Mouse (Mus musculus) kidney, postnatal 0 days (tissue): ENCODE data around the gene Aff1. TPM values are rescaled to one million over a fixed set of nuclear protein-coding genes. Genes with fewer than 3 reads are reported as not detected.

Experiments
- ATAC-seq: fragments of 200-750 bp; cut with Nextera tagmentation; replicated peaks from 2 replicates; pipeline ENCODE4 v1.8.0; 2017; ENCODE audit warnings: low read depth, moderate number of reproducible peaks, moderate TSS enrichment, moderate library complexity; ENCODE audit not compliant: low FRiP score
- DNase-seq: peaks from one replicate; pipeline ENCODE4 v3.0.0-alpha.2; 2016; ENCODE audit warnings: low spot score
- H3K27ac ChIP-seq: fragments of 300-500 bp; sonication (generic); 2 replicates; pipeline ENCODE4 v1.5.1; 2014; ENCODE audit warnings: mild to moderate bottlenecking
- H3K27me3 ChIP-seq: fragments of 300-500 bp; sonication (generic); 2 replicates; pipeline ENCODE4 v1.6.1; 2014; ENCODE audit warnings: low read length, mixed read lengths; ENCODE audit not compliant: insufficient read depth
- H3K36me3 ChIP-seq: fragments of 300-500 bp; sonication (generic); 2 replicates; pipeline ENCODE4 v1.6.1; 2014; ENCODE audit warnings: low read length, mixed read lengths; ENCODE audit not compliant: insufficient read depth
- H3K4me1 ChIP-seq: fragments of 300-500 bp; sonication (generic); replicated peaks from 2 replicates; pipeline ENCODE4 v1.6.1; 2014; ENCODE audit warnings: antibody characterized with exemption, low read length, mixed read lengths; ENCODE audit not compliant: insufficient read depth
- H3K4me2 ChIP-seq: fragments of 300-500 bp; sonication (generic); 2 replicates; pipeline ENCODE4 v1.6.1; 2014; ENCODE audit warnings: mild to moderate bottlenecking, low read length, moderate library complexity, mixed read lengths
- H3K4me3 ChIP-seq: fragments of 300-500 bp; sonication (generic); replicated peaks from 2 replicates; pipeline ENCODE4 v1.5.1; 2014; ENCODE audit warnings: low read depth, low read length
- H3K9ac ChIP-seq: fragments of 300-500 bp; sonication (generic); 2 replicates; pipeline ENCODE4 v1.6.1; 2014; ENCODE audit warnings: low read depth, low read length
- H3K9me3 ChIP-seq: fragments of 300-500 bp; sonication (generic); replicated peaks from 2 replicates; pipeline ENCODE4 v1.6.1; 2016; ENCODE audit warnings: low read length, inconsistent platforms, mixed read lengths
- CTCF ChIP-seq: IDR thresholded peaks from 2 replicates; pipeline ENCODE4 v1.5.1; 2016; ENCODE audit warnings: antibody characterized with exemption, low read depth, mild to moderate bottlenecking, moderate library complexity
- WGBS: fragments of 180-500 bp; shearing (Covaris S2); extraction: QIAGEN DNeasy Blood & Tissue Kit; methylation state at CpG from one replicate; pipeline ENCODE4 v1.1.7; 2014; 5-methylcytosine and 5-hydroxymethylcytosine counted together
- polyA plus RNA-seq: library from polyadenylated mRNA; unstranded; fragments of >200 nt; fragmentation: Nextera tagmentation; extraction: Ambion mirVana; gene quantifications from 2 replicates; pipeline ENCODE4 v1.2.1, GENCODE M21; 2015

The Aff1 gene
- polyA plus RNA-seq, 1 experiment from 2014 or later, result 14.3 TPM

DNA sequence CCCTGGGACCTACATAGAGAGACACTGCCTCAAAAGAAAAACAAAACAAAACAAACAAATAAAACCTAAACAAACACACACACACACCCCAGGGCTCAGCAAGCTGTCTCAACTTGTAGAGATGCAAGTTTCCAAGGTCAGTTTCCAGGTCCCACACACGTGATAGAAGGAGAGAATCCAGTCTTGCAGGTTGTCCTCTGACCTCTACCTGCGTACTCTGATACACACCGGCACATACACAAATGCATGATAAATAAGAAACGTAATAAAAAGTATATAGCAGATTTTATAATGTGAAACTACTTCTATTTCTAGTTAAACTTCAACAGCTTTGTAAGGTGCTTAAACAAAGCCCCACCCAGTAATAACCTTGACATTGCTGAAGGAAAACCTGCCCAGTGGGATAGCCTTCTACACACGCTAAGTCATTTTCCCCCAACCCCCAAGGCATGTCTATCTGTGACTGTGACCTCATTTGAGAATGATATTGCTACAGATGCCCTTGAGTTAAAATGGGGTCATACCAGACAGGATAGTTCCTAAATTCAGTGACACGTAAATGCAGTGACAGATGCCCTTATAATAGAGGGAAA lies 15.8 kb upstream of the Aff1 start:
- H3K9me3 ChIP-seq, result no peaks in the 10 kb centered on the region
- no peak for DNase-seq
- H3K4me1 ChIP-seq, result no peaks in the 10 kb centered on the region
- H3K27ac ChIP-seq, result no peak overlapping the region
- no peak overlapping the region for H3K4me3 ChIP-seq
- WGBS, result 87% methylated on average over 6 of the region's 6 CpGs
- H3K4me2 ChIP-seq, result no peak overlapping the region
- H3K36me3 ChIP-seq, result no peaks in the 10 kb centered on the region
- H3K27me3 ChIP-seq, result no peaks in the 10 kb centered on the region
- no peak for ATAC-seq
- H3K9ac ChIP-seq, result no peak overlapping the region
- no peak for TF ChIP-seq CTCF

DNA sequence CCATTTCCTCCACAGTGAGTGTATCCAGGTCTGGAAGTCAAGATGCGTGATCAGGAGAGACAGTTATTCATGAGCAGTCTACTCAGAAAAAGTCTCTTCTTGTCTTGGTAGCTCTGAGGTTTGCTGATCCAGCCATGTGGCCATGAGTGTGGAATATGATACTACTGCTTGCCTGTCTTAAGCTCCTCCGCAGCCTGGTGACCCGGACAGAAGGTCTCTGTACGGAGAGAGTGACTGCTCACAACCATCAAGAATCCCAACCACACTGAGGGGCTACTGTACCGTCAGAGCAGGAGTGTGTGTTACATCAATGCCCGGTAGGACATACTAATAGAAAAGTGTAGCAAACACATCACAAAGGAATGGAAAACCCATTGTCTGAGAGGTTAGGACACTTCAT lies 14.3 kb upstream of the Aff1 start:
- Histone ChIP-seq H3K9me3 (no peaks in the 10 kb centered on the region), H3K4me2 (no peak overlapping the region), H3K4me1 (no peaks in the 10 kb centered on the region), H3K27me3 (no peaks in the 10 kb centered on the region), H3K4me3 (no peak overlapping the region), H3K9ac (no peak overlapping the region), H3K27ac (no peak overlapping the region), H3K36me3 (no peaks in the 10 kb centered on the region)
- ATAC-seq (no peak), DNase-seq (peak; percentile 55)
- TF ChIP-seq CTCF, result no peak
- WGBS, result 50% methylated on average over 6 of the region's 6 CpGs

DNA sequence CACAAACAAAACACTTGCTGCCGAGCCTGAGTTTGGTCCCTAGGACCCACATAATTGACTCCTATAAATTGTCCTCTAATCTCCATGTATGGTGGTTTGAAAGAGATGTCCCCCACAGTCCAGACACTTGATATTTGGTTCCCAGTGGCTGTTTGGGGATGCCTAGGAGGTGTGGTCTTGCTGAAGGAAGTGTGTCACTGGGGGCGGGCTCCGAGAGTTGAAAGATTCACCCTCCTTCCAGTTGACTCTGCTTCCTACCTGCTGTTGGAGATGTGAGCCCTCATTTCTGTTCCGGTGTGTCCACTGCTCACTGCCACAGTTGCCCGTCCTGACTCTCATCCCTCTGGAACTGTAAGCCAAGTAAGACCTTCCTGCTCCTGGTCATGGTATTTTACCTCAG lies 13.2 kb upstream of the Aff1 start:
- no peaks in the 10 kb centered on the region for H3K9me3 ChIP-seq
- DNase-seq (no peak), ATAC-seq (no peak)
- H3K36me3 ChIP-seq, result no peaks in the 10 kb centered on the region
- H3K4me3 ChIP-seq, result no peak overlapping the region
- H3K9ac ChIP-seq, result no peak overlapping the region
- H3K4me2 ChIP-seq, result no peak overlapping the region
- 87% methylated on average over 5 of the region's 5 CpGs for WGBS
- no peaks in the 10 kb centered on the region for H3K27me3 ChIP-seq
- H3K4me1 ChIP-seq, result no peaks in the 10 kb centered on the region
- no peak overlapping the region for H3K27ac ChIP-seq
- no peak for TF ChIP-seq CTCF

DNA sequence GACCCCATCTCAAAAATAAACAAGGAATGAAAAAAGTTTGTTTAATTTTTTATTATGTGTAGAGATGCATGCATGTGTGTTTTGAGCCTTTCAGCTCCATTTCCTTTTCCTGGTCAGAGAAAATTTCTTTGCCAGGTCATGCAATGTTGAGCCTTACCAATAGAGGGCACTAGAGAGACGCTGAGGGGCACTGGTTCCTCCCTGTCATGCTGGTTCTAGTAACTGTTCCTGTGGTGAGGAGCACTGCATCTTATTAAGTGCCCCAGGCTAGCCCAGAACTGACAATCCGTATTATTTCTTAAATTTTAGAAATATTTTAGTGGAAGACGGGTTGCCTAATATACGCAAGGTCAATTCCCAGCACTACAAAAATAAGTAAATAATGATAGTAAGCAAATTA lies 11.8 kb upstream of the Aff1 start:
- DNase-seq (peak; percentile 76), ATAC-seq (no peak)
- Histone ChIP-seq H3K36me3 (no peaks in the 10 kb centered on the region), H3K9ac (no peak overlapping the region), H3K27ac (no peak overlapping the region), H3K9me3 (no peaks in the 10 kb centered on the region), H3K4me2 (no peak overlapping the region), H3K4me3 (no peak overlapping the region), H3K4me1 (no peaks in the 10 kb centered on the region), H3K27me3 (no peaks in the 10 kb centered on the region)
- 44% methylated on average over 4 of the region's 4 CpGs for WGBS
- peak; percentile 94 for TF ChIP-seq CTCF

DNA sequence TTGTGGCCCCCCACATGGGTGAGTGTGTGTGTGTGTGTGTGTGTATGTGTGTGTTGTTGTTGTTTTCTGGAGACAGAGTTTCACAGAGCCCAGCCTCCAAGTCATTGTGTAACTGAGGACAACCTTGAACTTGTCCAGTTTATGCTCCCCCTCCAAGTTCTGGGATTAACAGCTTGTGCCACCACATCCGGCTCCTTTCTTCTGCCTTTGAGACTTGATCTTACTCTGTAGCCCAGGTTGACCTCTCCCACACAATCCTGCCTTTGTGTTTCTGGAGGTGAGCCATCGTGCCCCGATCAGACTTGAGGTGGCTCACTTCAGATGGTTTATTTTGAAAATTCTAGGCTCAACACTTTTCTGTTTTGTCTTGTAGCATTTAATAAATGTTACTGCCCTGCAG lies 10.3 kb upstream of the Aff1 start:
- WGBS, result 33% methylated on average over 3 of the region's 3 CpGs
- TF ChIP-seq CTCF, result no peak
- no peak overlapping the region for H3K4me2 ChIP-seq

DNA sequence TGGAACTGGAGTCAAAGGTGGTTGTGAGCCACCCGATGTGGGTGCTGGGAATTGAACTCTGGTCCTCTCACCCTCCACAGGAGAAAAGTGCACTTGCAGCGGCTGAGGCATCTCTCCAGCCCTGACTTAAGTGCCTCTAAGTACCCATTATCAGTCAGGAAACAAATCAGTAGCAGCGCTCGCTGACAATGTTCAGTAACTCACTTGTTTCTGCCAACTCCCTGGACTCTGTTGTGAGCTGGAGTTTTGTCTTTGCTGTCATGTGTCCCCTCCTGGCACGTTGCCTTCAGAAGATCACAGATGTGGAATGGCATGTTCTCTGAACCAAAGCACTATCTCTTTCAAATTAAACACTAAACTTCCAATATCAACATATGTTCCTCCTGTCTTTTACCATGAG lies 2.5 kb upstream of the Aff1 start:
- no peak overlapping the region for H3K9ac ChIP-seq
- no peaks in the 10 kb centered on the region for H3K9me3 ChIP-seq
- H3K36me3 ChIP-seq, result no peaks in the 10 kb centered on the region
- ATAC-seq (no peak), DNase-seq (no peak)
- no peak overlapping the region for H3K27ac ChIP-seq
- H3K27me3 ChIP-seq, result 0 out of 2 replicates have a peak, but pooled peaks cover 3% of the 10 kb centered on the region
- no peak overlapping the region for H3K4me2 ChIP-seq
- no peak for TF ChIP-seq CTCF
- 88% methylated on average over 5 of the region's 5 CpGs for WGBS
- H3K4me3 ChIP-seq, result no peak overlapping the region
- 0 out of 2 replicates have a peak, but pooled peaks cover 5% of the 10 kb centered on the region for H3K4me1 ChIP-seq

More for the DNA sequence above, 10.3 kb upstream of the Aff1 start:
- Histone ChIP-seq H3K4me3 (no peak overlapping the region), H3K27ac (no peak overlapping the region), H3K36me3 (no peaks in the 10 kb centered on the region), H3K9me3 (no peaks in the 10 kb centered on the region), H3K9ac (no peak overlapping the region), H3K4me1 (no peaks in the 10 kb centered on the region), H3K27me3 (no peaks in the 10 kb centered on the region)
- no peak for DNase-seq
- ATAC-seq, result no peak

DNA sequence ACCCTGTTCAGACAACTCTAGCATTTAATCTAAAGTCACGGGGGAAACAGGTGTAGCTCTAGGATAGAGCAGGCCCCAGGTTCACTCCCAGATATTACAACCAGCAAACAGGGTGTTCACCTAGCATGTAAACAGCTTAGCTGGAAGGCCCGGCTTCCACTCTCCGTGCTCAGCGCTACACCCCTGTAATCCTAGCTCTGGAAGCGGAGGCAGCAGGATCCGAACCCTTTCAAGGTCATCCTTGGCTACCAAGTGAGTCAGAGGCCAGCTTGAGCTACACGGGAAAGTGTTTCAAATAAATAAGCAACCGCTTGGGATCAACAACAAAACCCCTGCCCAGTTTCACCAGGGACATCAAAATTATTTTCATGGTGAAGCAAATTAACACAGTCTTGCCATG lies 2.0 kb upstream of the Aff1 start:
- 85% methylated on average over 8 of the region's 8 CpGs for WGBS
- no peak overlapping the region for H3K9ac ChIP-seq

More for the DNA sequence above, 2.0 kb upstream of the Aff1 start:
- no peak overlapping the region for H3K27ac ChIP-seq
- ATAC-seq, result no peak
- no peaks in the 10 kb centered on the region for H3K9me3 ChIP-seq
- 0 out of 2 replicates have a peak, but pooled peaks cover 3% of the 10 kb centered on the region for H3K27me3 ChIP-seq
- no peak for DNase-seq
- no peak for TF ChIP-seq CTCF
- H3K4me2 ChIP-seq, result no peak overlapping the region
- 0 out of 2 replicates have a peak, but pooled peaks cover 5% of the 10 kb centered on the region for H3K4me1 ChIP-seq
- no peaks in the 10 kb centered on the region for H3K36me3 ChIP-seq
- no peak overlapping the region for H3K4me3 ChIP-seq
